ENCODE assay signal across 8 mouse cellular contexts in genomic region chr12:104829596-104830282, GRCm38 (mm10). TPM values are rescaled to one million over a fixed set of nuclear protein-coding genes. Genes with fewer than 3 reads are reported as not detected.
DNase-seq lines count a peak whose midpoint lies in the region; ATAC-seq and TF ChIP-seq lines count a peak whose summit lies in the region.

No protein-coding gene starts in this region.

- no peaks in the 10 kb centered on the region for H3K27me3 ChIP-seq in Patski

- in situ Hi-C loops in Patski (cut with MboI; ENCODE audit: low pct_unique_long_range_greater_than_20kb): loop anchor here (10.0 kb wide), 1 partner anchor 105 kb away; no protein-coding TSS in a partner anchor

- POLR2A ChIA-PET in Patski (lab: Charles Lee): interaction anchor here (0.6 kb wide), 2 partner anchors 109 to 111 kb away, joined by 3 read pairs; no protein-coding TSS in a partner anchor

- no peak for TF ChIP-seq CTCF in Patski (IDR thresholded peaks at IDR 0.05)

- ATAC-seq in Patski: peak; percentile 72
- ATAC-seq in granulocyte monocyte progenitor cell, adult 5-6 weeks (replicated peaks; ENCODE audit: poor library complexity, severe bottlenecking): peak; percentile 77

- DNase-seq in adrenal gland, postnatal 10 days: peak; percentile 63
- DNase-seq in adrenal gland, postnatal 25 days: no peak
- no peak for DNase-seq in Patski (ENCODE audit: low read depth, low spot score)
- peak; percentile 91 to 94 for DNase-seq in kidney, adult 8-10 months
- DNase-seq in lung, postnatal 14 days: peak; percentile 48
- peak; percentile 42 for DNase-seq in urinary bladder, adult 2 months (ENCODE audit: low spot score)
- DNase-seq in cerebellum, adult 11-12 months: no peak

- CTCF ChIA-PET in Patski (lab: Charles Lee): interaction anchor here (0.6 to 1.3 kb wide), 5 partner anchors 18 to 61 kb away, joined by 3 read pairs; no protein-coding TSS in a partner anchor

RNA-seq across cellular contexts. Expression of gene Clmn, which starts 35.1 kb away (rescaled TPM):
- total RNA-seq in adrenal gland, postnatal 10 days (2021): 10 to 100 TPM; 14.4 to 18.3 TPM
- 8.5 and 12.4 TPM in 2 replicates for total RNA-seq in adrenal gland, postnatal 25 days (2021)
- 43.8 TPM for polyA plus RNA-seq in Patski (2021)
- 0.84 TPM in 1 of 2 replicates, not detected in the other for total RNA-seq in granulocyte monocyte progenitor cell, adult 5-6 weeks (2014; fragmentation: Nextera tagmentation)
- total RNA-seq in granulocyte monocyte progenitor cell, adult 5-6 weeks (2017): not detected in 2 replicates
- polyA plus RNA-seq in urinary bladder, adult 2 months (2012; rRNA removed): 7.4 and 8.1 TPM in 2 replicates

Comparison
In these comparisons a context has a peak if more than half of its experiments do, and no peak if none do; other contexts are left out.
1. DNase-seq: peak in adrenal gland, postnatal 10 days (single experiment), kidney, adult 8-10 months (2 of 2), lung, postnatal 14 days (single experiment) and urinary bladder, adult 2 months (single experiment); none in adrenal gland, postnatal 25 days (single experiment), Patski (single experiment) and cerebellum, adult 11-12 months (single experiment).